Mouse (Mus musculus) right cerebral cortex, adult 2 months (tissue): ENCODE data around the gene Rab4b.

Experiments
- DNase-seq, 2 experiments: peaks; one replicate each; pipeline ENCODE4 v3.0.0; 2021 to 2022; ENCODE audit warnings: low spot score in 2 of 2

Rab4b gene

GRCm38 (mm10) chr7:27159882-27160281, 18.8 kb downstream of the Rab4b start:
- peak; percentile 85 to 91 for DNase-seq

- no peak for DNase-seq
Measured at GRCm38 (mm10) chr7:27159256-27159655, 19.4 kb downstream of the Rab4b start.

GRCm38 (mm10) chr7:27158171-27158570, 20.5 kb downstream of the Rab4b start:
- no peak for DNase-seq

- DNase-seq, result peak in 1 of 2 experiments; percentile 69
Measured at GRCm38 (mm10) chr7:27156005-27156404, 22.7 kb downstream of the Rab4b start.

- peak in 1 of 2 experiments; percentile 30 for DNase-seq
Measured at GRCm38 (mm10) chr7:27153205-27153764, 25.4 kb downstream of the Rab4b start, which contains the start of gene Cyp2t4. Cyp2t4 (plus strand) TSS chr7:27153714.

GRCm38 (mm10) chr7:27136410-27136996, 42.2 kb downstream of the Rab4b start:
- no peak for DNase-seq

GRCm38 (mm10) chr7:27133757-27134156, 44.9 kb downstream of the Rab4b start:
- no peak for DNase-seq

- no peak for DNase-seq
Measured at GRCm38 (mm10) chr7:27133156-27133555, 45.5 kb downstream of the Rab4b start.

GRCm38 (mm10) chr7:27132588-27132987, 46.1 kb downstream of the Rab4b start:
- peak; percentile 47 to 75 for DNase-seq

- DNase-seq, result no peak
Measured at GRCm38 (mm10) chr7:27131387-27131786, 47.3 kb downstream of the Rab4b start.

GRCm38 (mm10) chr7:27130521-27131370, 48.0 kb downstream of the Rab4b start:
- no peak for DNase-seq

- DNase-seq, result no peak
Measured at GRCm38 (mm10) chr7:27129811-27130210, 48.9 kb downstream of the Rab4b start.

- no peak for DNase-seq
Measured at GRCm38 (mm10) chr7:27128946-27129345, 49.8 kb downstream of the Rab4b start.

GRCm38 (mm10) chr7:27128162-27128561, 50.5 kb downstream of the Rab4b start:
- peak; percentile 53 to 60 for DNase-seq

- no peak for DNase-seq
Measured at GRCm38 (mm10) chr7:27124969-27125368, 53.7 kb downstream of the Rab4b start.

GRCm38 (mm10) chr7:27124305-27124832, 54.3 kb downstream of the Rab4b start:
- no peak for DNase-seq

- DNase-seq, result no peak
Measured at GRCm38 (mm10) chr7:27119676-27120075, 59.0 kb downstream of the Rab4b start, which contains the start of gene Cyp2f2. Cyp2f2 (plus strand) TSS chr7:27119909.
